ENCODE assay signal across 8 mouse cellular contexts in genomic region chr10:61877787-61878186, GRCm38 (mm10).
DNase-seq lines count a peak whose midpoint lies in the region; ATAC-seq and TF ChIP-seq lines count a peak whose summit lies in the region.

No protein-coding gene starts in this region.

- peak; percentile 3 to 13 for DNase-seq in CD8-positive naive resting alpha-beta T cell, adult 2 months (ENCODE audit: low read depth in 2 of 2, low spot score in 2 of 2)
- DNase-seq in heart, postnatal 0 days (ENCODE audit: low spot score) = peak; percentile 61
- DNase-seq in kidney, postnatal 25 days = peak; percentile 72 to 76
- DNase-seq in liver, embryonic 13.5 days = peak; percentile 30
- DNase-seq in thymus, postnatal 14 days = peak; percentile 68

- no peaks in the 10 kb centered on the region for H3K9me3 ChIP-seq in heart, postnatal 0 days (replicated peaks; ENCODE audit: control insufficient read depth, low read length)
- no peaks in the 10 kb centered on the region for H3K9me3 ChIP-seq in liver, embryonic 13.5 days (replicated peaks)

- ATAC-seq in erythroblast, adult 5-6 weeks (replicated peaks; ENCODE audit: low FRiP score, poor library complexity, severe bottlenecking) = peak; percentile 66; the same call in 1 of the 2 replicates
- peak; percentile 58; the same call in 1 of the 2 replicates for ATAC-seq in heart, postnatal 0 days (ENCODE audit: insufficient read depth, low read depth)
- no peak for ATAC-seq in liver, embryonic 13.5 days (ENCODE audit: low read depth)

- H3K9ac ChIP-seq in heart, postnatal 0 days (replicated peaks; ENCODE audit: low read depth, low read length) = no peak overlapping the region
- no peak overlapping the region for H3K9ac ChIP-seq in liver, embryonic 13.5 days

- H3K27ac ChIP-seq in bone marrow macrophage, adult 2 months (ENCODE audit: insufficient read depth, low read depth, low read length) = no peak overlapping the region
- H3K27ac ChIP-seq in heart, postnatal 0 days (ENCODE audit: low read depth) = no peak overlapping the region
- H3K27ac ChIP-seq in liver, embryonic 13.5 days = no peak overlapping the region
- no peak overlapping the region for H3K27ac ChIP-seq in olfactory bulb, adult 2 months (ENCODE audit: insufficient read depth, low read depth, low read length)

- TF ChIP-seq CTCF in bone marrow macrophage, adult 2 months (IDR thresholded peaks at IDR 0.05; ENCODE audit: low read depth, low read length) = peak; percentile 87
- TF ChIP-seq CTCF in heart, postnatal 0 days (IDR thresholded peaks at IDR 0.05; ENCODE audit: low read depth) = peak; percentile 96
- TF ChIP-seq CTCF in olfactory bulb, adult 2 months (IDR thresholded peaks at IDR 0.05; ENCODE audit: insufficient read depth, low read depth, low read length) = peak; percentile 91

- no peaks in the 10 kb centered on the region for H3K36me3 ChIP-seq in heart, postnatal 0 days (replicated peaks; ENCODE audit: control insufficient read depth, insufficient read depth, low read length)
- no peaks in the 10 kb centered on the region for H3K36me3 ChIP-seq in liver, embryonic 13.5 days

- H3K4me1 ChIP-seq in bone marrow macrophage, adult 2 months (ENCODE audit: control insufficient read depth, insufficient read depth, low read length) = no peaks in the 10 kb centered on the region
- H3K4me1 ChIP-seq in heart, postnatal 0 days (ENCODE audit: control insufficient read depth, insufficient read depth) = 0 out of 2 replicates have a peak, but pooled peaks cover 7% of the 10 kb centered on the region
- no peaks in the 10 kb centered on the region for H3K4me1 ChIP-seq in liver, embryonic 13.5 days (replicated peaks)
- no peaks in the 10 kb centered on the region for H3K4me1 ChIP-seq in olfactory bulb, adult 2 months (ENCODE audit: control insufficient read depth, insufficient read depth, low read length)

- 7% methylated on average over 6 of the region's 6 CpGs for whole genome bisulfite sequencing in heart, postnatal 0 days
- 8% methylated on average over 6 of the region's 6 CpGs for WGBS in liver, embryonic 13.5 days (ENCODE audit: insufficient replicate concordance)
- 23% methylated on average over 6 of the region's 6 CpGs for WGBS in olfactory bulb, adult 2 months

- H3K4me3 ChIP-seq in bone marrow macrophage, adult 2 months (ENCODE audit: insufficient read depth, low read length) = no peak overlapping the region
- no peak overlapping the region for H3K4me3 ChIP-seq in heart, postnatal 0 days (ENCODE audit: low read depth, low read length)
- H3K4me3 ChIP-seq in liver, embryonic 13.5 days (replicated peaks) = no peak overlapping the region
- H3K4me3 ChIP-seq in olfactory bulb, adult 2 months (ENCODE audit: insufficient read depth, low read depth, low read length) = no peak overlapping the region

- H3K27me3 ChIP-seq in heart, postnatal 0 days (ENCODE audit: control insufficient read depth, insufficient read depth, low read length) = peaks cover 11% of the 10 kb centered on the region; the same call in 1 of the 2 replicates
- no peaks in the 10 kb centered on the region for H3K27me3 ChIP-seq in liver, embryonic 13.5 days

- no peak for TF ChIP-seq POLR2A in bone marrow macrophage, adult 2 months (IDR thresholded peaks at IDR 0.05; ENCODE audit: borderline replicate concordance, low read depth, low read length)
- TF ChIP-seq POLR2A in olfactory bulb, adult 2 months (IDR thresholded peaks at IDR 0.05; ENCODE audit: insufficient read depth, low read depth, low read length) = no peak

- TF ChIP-seq EP300 in heart, postnatal 0 days (IDR thresholded peaks at IDR 0.05; ENCODE audit: low read depth) = no peak

- no peak overlapping the region for H3K4me2 ChIP-seq in heart, postnatal 0 days (ENCODE audit: low read depth, low read length)
- H3K4me2 ChIP-seq in liver, embryonic 13.5 days = no peak overlapping the region

Comparison
In these comparisons a context has a peak if more than half of its experiments do, and no peak if none do; other contexts are left out.
1. DNase-seq: peak in every context shown above with its lines; median percentile 74 in kidney, postnatal 25 days; 68 in thymus, postnatal 14 days; 61 in heart, postnatal 0 days; 30 in liver, embryonic 13.5 days; 8 in CD8-positive naive resting alpha-beta T cell, adult 2 months.